Mouse (Mus musculus) liver, embryonic 14.5 days (tissue): ENCODE data around the gene Tspan12. TPM values are rescaled to one million over a fixed set of nuclear protein-coding genes. Genes with fewer than 3 reads are reported as not detected.

ENCODE experiments used
- ATAC-seq: fragments of 200-750 bp; cut with Nextera tagmentation; 2 replicates; pipeline ENCODE4 v1.8.0; 2017; ENCODE audit warnings: moderate number of reproducible peaks, mild to moderate bottlenecking, moderate library complexity; ENCODE audit not compliant: insufficient read depth
- DNase-seq, 3 experiments: peaks; one replicate each; pipeline ENCODE4 v3.0.0-alpha.2; 2012 to 2013; ENCODE audit warnings: low read depth in 3 of 3, low spot score in 3 of 3
- H3K27ac ChIP-seq: fragments of 300-500 bp; sonication (generic); 2 replicates; pipeline ENCODE4 v1.5.1; 2014; ENCODE audit warnings: moderate library complexity, mild to moderate bottlenecking, control low read depth, inconsistent platforms
- H3K27me3 ChIP-seq: fragments of 300-500 bp; sonication (generic); 2 replicates; pipeline ENCODE4 v1.6.1; 2014; ENCODE audit warnings: mild to moderate bottlenecking, low read length, moderate library complexity; ENCODE audit not compliant: control insufficient read depth, insufficient read depth
- H3K36me3 ChIP-seq: fragments of 300-500 bp; sonication (generic); replicated peaks from 2 replicates; pipeline ENCODE4 v1.6.1; 2014; ENCODE audit warnings: low read depth; ENCODE audit not compliant: control insufficient read depth, insufficient read depth
- H3K4me1 ChIP-seq, 2 experiments: fragments of 200-500 bp in 1 of 2; fragments of 300-500 bp in 1 of 2; sonication (generic) in 1 of 2; replicated peaks; 2 replicates each; pipeline ENCODE4 v1.6.1; 2012 to 2014; ENCODE audit warnings: antibody characterized with exemption in 1 of 2, inconsistent platforms in 1 of 2, low read length in 1 of 2; ENCODE audit not compliant: control insufficient read depth in 2 of 2, insufficient read depth in 2 of 2
- H3K4me2 ChIP-seq: fragments of 300-500 bp; sonication (generic); 2 replicates; pipeline ENCODE4 v1.6.1; 2014; ENCODE audit warnings: low read depth, mild to moderate bottlenecking, control low read depth, moderate library complexity
- H3K4me3 ChIP-seq, 2 experiments: fragments of 200-500 bp in 1 of 2; fragments of 300-500 bp in 1 of 2; sonication (generic) in 1 of 2; 2 replicates each; pipeline ENCODE4 v1.5.1; 2012 to 2014; ENCODE audit warnings: low read depth in 2 of 2, low read length in 2 of 2, mild to moderate bottlenecking in 2 of 2, control low read depth in 1 of 2, inconsistent platforms in 1 of 2, moderate library complexity in 1 of 2; ENCODE audit not compliant: insufficient read depth in 1 of 2
- H3K9ac ChIP-seq: fragments of 300-500 bp; sonication (generic); replicated peaks from 2 replicates; pipeline ENCODE4 v1.6.1; 2014; ENCODE audit warnings: mild to moderate bottlenecking, control low read depth, moderate library complexity
- H3K9me3 ChIP-seq: fragments of 300-500 bp; sonication (generic); 2 replicates; pipeline ENCODE4 v1.6.1; 2016; ENCODE audit warnings: low read length, mixed read lengths; ENCODE audit not compliant: control insufficient read depth
- CTCF ChIP-seq: IDR thresholded peaks from 2 replicates; pipeline ENCODE4 v1.5.1; 2016; ENCODE audit warnings: antibody characterized with exemption, low read depth, control low read depth
- EP300 ChIP-seq: IDR thresholded peaks from 2 replicates; pipeline ENCODE4 v1.6.1; 2016; ENCODE audit warnings: antibody characterized with exemption, low read depth
- WGBS: fragments of 180-500 bp; shearing (Covaris S2); extraction: QIAGEN DNeasy Blood & Tissue Kit; methylation state at CpG from one replicate; pipeline ENCODE4 v1.1.7; 2014; ENCODE audit not compliant: insufficient replicate concordance; 5-methylcytosine and 5-hydroxymethylcytosine counted together
- polyA plus RNA-seq, 2 experiments: library from polyadenylated mRNA; depleted of rRNA in 1 of 2; stranded (reverse) in 1 of 2; unstranded in 1 of 2; fragments of >200 nt; fragmentation: Nextera tagmentation in 1 of 2; extraction: Ambion mirVana in 1 of 2; gene quantifications; 2 replicates each; pipeline versions ENCODE4 v1.2.1 to v1.2.3; 2012 to 2014

The Tspan12 gene
- polyA plus RNA-seq, 2 experiments, result 4.3 to 18.9 TPM

- Histone ChIP-seq H3K36me3 (no peaks in the 10 kb centered on the region), H3K4me3 (no peak overlapping the region)
Measured at GRCm38 (mm10) chr6:21864179-21864578, 11.9 kb upstream of the Tspan12 start.

GRCm38 (mm10) chr6:21863561-21863960 lies 11.2 kb upstream of the Tspan12 start:
- WGBS, result 8% methylated on average over 1 of the region's 1 CpGs
- H3K4me2 ChIP-seq, result no peak overlapping the region
- no peak overlapping the region for H3K27ac ChIP-seq
- ATAC-seq (no peak), DNase-seq (no peak)
- no peaks in the 10 kb centered on the region for H3K27me3 ChIP-seq
- H3K9me3 ChIP-seq, result no peaks in the 10 kb centered on the region
- TF ChIP-seq CTCF, result no peak
- TF ChIP-seq EP300, result no peak
- H3K9ac ChIP-seq, result no peak overlapping the region
- no peak overlapping the region for H3K4me3 ChIP-seq
- no peaks in the 10 kb centered on the region for H3K4me1 ChIP-seq
- no peaks in the 10 kb centered on the region for H3K36me3 ChIP-seq

More at GRCm38 (mm10) chr6:21864179-21864578, 11.9 kb upstream of the Tspan12 start:
- no peak for DNase-seq
- H3K27ac ChIP-seq, result no peak overlapping the region
- no peak overlapping the region for H3K9ac ChIP-seq
- H3K9me3 ChIP-seq, result no peaks in the 10 kb centered on the region
- 55% methylated on average over 8 of the region's 8 CpGs for WGBS
- no peaks in the 10 kb centered on the region for H3K4me1 ChIP-seq
- ATAC-seq, result no peak
- no peak overlapping the region for H3K4me2 ChIP-seq
- no peaks in the 10 kb centered on the region for H3K27me3 ChIP-seq
- no peak for TF ChIP-seq CTCF
- no peak for TF ChIP-seq EP300

GRCm38 (mm10) chr6:21861316-21861715 lies 9.0 kb upstream of the Tspan12 start:
- 51% methylated on average over 2 of the region's 2 CpGs for WGBS

GRCm38 (mm10) chr6:21857843-21858242 lies 5.5 kb upstream of the Tspan12 start:
- Histone ChIP-seq H3K27me3 (no peaks in the 10 kb centered on the region; the same call in 1 of the 2 replicates), H3K9me3 (no peaks in the 10 kb centered on the region), H3K27ac (no peak overlapping the region), H3K4me1 (no peaks in the 10 kb centered on the region), H3K36me3 (no peaks in the 10 kb centered on the region), H3K4me2 (no peak overlapping the region), H3K9ac (no peak overlapping the region), H3K4me3 (no peak overlapping the region)
- DNase-seq (no peak), ATAC-seq (no peak)
- WGBS, result 41% methylated on average over 7 of the region's 7 CpGs
- TF ChIP-seq CTCF, result no peak
- TF ChIP-seq EP300, result no peak

More at GRCm38 (mm10) chr6:21861316-21861715, 9.0 kb upstream of the Tspan12 start:
- Histone ChIP-seq H3K9ac (no peak overlapping the region), H3K9me3 (no peaks in the 10 kb centered on the region), H3K27me3 (no peaks in the 10 kb centered on the region), H3K4me1 (no peaks in the 10 kb centered on the region), H3K4me2 (no peak overlapping the region), H3K27ac (no peak overlapping the region), H3K4me3 (no peak overlapping the region), H3K36me3 (no peaks in the 10 kb centered on the region)
- TF ChIP-seq EP300, result no peak
- no peak for TF ChIP-seq CTCF
- ATAC-seq (no peak), DNase-seq (no peak)

GRCm38 (mm10) chr6:21855921-21856320 lies 3.6 kb upstream of the Tspan12 start:
- Histone ChIP-seq H3K4me3 (no peak overlapping the region), H3K27ac (no peak overlapping the region), H3K9me3 (no peaks in the 10 kb centered on the region), H3K4me1 (peaks cover 0 to under 1% of the 10 kb centered on the region in 2 experiments; a peak in 3 of 4 replicates), H3K9ac (no peak overlapping the region), H3K36me3 (no peaks in the 10 kb centered on the region), H3K4me2 (no peak overlapping the region), H3K27me3 (peaks cover 3% of the 10 kb centered on the region)
- DNase-seq (no peak), ATAC-seq (no peak)
- TF ChIP-seq CTCF, result no peak
- TF ChIP-seq EP300, result no peak
- 39% methylated on average over 7 of the region's 7 CpGs for WGBS
